Mouse (Mus musculus): ENCODE measurements around the gene Smok2a. TPM values are rescaled to one million over a fixed set of nuclear protein-coding genes. Genes with fewer than 3 reads are reported as not detected.

Gene Smok2a
- polyA plus RNA-seq (2014; fragmentation: Illumina TruSeq; extraction: RNeasy Lipid Tissue Mini Kit (QIAGEN cat#74804); ENCODE audit: low read depth, low replicate concordance) = not detected

GRCm38 (mm10) chr17:13220888-13221287 is at the start of gene Smok2a:
Gene Smok2a (plus strand): TSS chr17:13221188.

GRCm38 (mm10) chr17:13229957-13230356 is 9.0 kb downstream of the Smok2a start, which contains the start of gene Smok2b:
Gene Smok2b (plus strand): TSS chr17:13230257.

Other genes with a start within 250 kb of the Smok2a start
- 127 TPM for gene Wtap, start 227.0 kb upstream of the Smok2a start, polyA plus RNA-seq (2014; fragmentation: Illumina TruSeq; extraction: RNeasy Lipid Tissue Mini Kit (QIAGEN cat#74804); ENCODE audit: low read depth, low replicate concordance)
- 265 TPM for gene Sod2, start 214.3 kb upstream of the Smok2a start, polyA plus RNA-seq (2014; fragmentation: Illumina TruSeq; extraction: RNeasy Lipid Tissue Mini Kit (QIAGEN cat#74804); ENCODE audit: low read depth, low replicate concordance)
- not detected for gene Gpr31b, start 168.9 kb upstream of the Smok2a start, polyA plus RNA-seq (2014; fragmentation: Illumina TruSeq; extraction: RNeasy Lipid Tissue Mini Kit (QIAGEN cat#74804); ENCODE audit: low read depth, low replicate concordance)
- 0.36 TPM for gene Tcp10b, start 160.1 kb upstream of the Smok2a start, polyA plus RNA-seq (2014; fragmentation: Illumina TruSeq; extraction: RNeasy Lipid Tissue Mini Kit (QIAGEN cat#74804); ENCODE audit: low read depth, low replicate concordance)
- gene Unc93a, start 89.4 kb upstream of the Smok2a start, polyA plus RNA-seq (2014; fragmentation: Illumina TruSeq; extraction: RNeasy Lipid Tissue Mini Kit (QIAGEN cat#74804); ENCODE audit: low read depth, low replicate concordance) = not detected
- gene Smok2b, start 9.1 kb downstream of the Smok2a start, polyA plus RNA-seq (2014; fragmentation: Illumina TruSeq; extraction: RNeasy Lipid Tissue Mini Kit (QIAGEN cat#74804); ENCODE audit: low read depth, low replicate concordance) = not detected
- not detected for gene Tcp10c, start 133.4 kb downstream of the Smok2a start, polyA plus RNA-seq (2014; fragmentation: Illumina TruSeq; extraction: RNeasy Lipid Tissue Mini Kit (QIAGEN cat#74804); ENCODE audit: low read depth, low replicate concordance)